Mouse (Mus musculus): ENCODE measurements around the gene Spink4. TPM values are rescaled to one million over a fixed set of nuclear protein-coding genes. Genes with fewer than 3 reads are reported as not detected.

Spink4 gene
- polyA plus RNA-seq, 2 experiments, result 0.58 to 1.3 TPM

DNA sequence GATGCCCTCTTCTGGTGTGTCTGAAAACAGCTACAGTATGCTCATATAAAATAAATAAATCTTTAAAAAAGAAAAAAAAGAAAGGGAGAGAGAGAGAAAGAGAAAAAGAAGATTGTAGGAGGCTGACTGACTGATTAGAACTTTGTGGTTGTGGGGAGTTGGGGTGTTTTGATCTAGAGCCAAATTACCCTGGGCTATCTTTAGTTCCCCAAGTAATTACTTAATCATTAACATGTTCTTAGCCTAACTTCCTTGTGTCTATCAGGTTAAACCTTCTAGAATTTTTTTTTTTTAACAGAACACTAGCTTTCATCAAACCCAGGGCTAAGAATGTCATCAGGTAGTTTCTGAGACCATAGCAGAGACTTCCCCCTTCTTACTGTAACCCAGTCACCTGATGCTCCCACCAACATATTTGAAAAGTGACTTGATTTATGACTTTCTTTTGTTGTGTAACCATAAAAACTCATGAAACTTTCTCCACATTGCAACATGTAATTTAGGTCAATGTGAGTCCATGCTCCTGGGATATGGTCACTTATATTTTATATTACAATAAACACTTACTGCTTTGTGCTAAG, 5.5 kb upstream of the Spink4 start:
- Histone ChIP-seq H3K9ac (replicated peaks) (no peak overlapping the region), H3K4me1 (replicated peaks; ENCODE audit: control insufficient read depth in 2 of 2, insufficient read depth in 2 of 2, low read length in 1 of 2) (peaks cover 0 to 1% of the 10 kb centered on the region in 2 experiments; a peak in 2 of 4 replicates), H3K4me3 (ENCODE audit: insufficient read depth in 1 of 2, low read depth in 2 of 2, low read length in 2 of 2) (no peak overlapping the region), H3K9me3 (ENCODE audit: control insufficient read depth, low read length) (no peaks in the 10 kb centered on the region), H3K4me2 (ENCODE audit: low read depth) (no peak overlapping the region), H3K27ac (no peak overlapping the region), H3K36me3 (replicated peaks; ENCODE audit: control insufficient read depth, insufficient read depth, low read depth) (no peaks in the 10 kb centered on the region), H3K27me3 (ENCODE audit: control insufficient read depth, insufficient read depth, low read length) (no peaks in the 10 kb centered on the region)
- TF ChIP-seq EP300 (IDR thresholded peaks at IDR 0.05; ENCODE audit: low read depth), result no peak
- no peak for TF ChIP-seq CTCF (IDR thresholded peaks at IDR 0.05; ENCODE audit: low read depth)
- DNase-seq (ENCODE audit: low read depth in 3 of 3, low spot score in 3 of 3), result no peak
- ATAC-seq (ENCODE audit: insufficient read depth), result no peak

DNA sequence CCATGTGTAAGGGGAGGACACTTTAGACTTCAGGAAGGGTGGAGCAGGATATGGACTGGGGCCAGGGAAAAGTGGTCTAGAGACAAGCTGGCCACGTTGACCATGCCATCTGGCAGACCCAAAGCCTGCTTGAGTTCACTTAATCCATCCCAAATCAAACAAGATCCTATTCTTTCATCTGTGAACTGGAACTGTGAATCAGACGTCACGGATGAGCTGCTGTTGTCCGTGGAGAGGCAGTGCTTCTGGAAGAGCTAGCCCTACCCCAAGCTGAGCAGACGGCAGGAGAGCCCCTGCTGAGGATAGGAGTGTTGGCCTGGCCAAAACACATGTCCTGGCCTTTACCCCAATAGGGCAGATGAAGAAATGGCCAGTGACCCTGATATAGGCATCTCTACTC, 3.9 kb upstream of the Spink4 start:
- no peak overlapping the region for H3K27ac ChIP-seq
- 58% methylated on average over 5 of the region's 5 CpGs for WGBS (ENCODE audit: insufficient replicate concordance)
- H3K9me3 ChIP-seq (ENCODE audit: control insufficient read depth, low read length), result no peaks in the 10 kb centered on the region
- ATAC-seq (ENCODE audit: insufficient read depth), result no peak
- H3K36me3 ChIP-seq (replicated peaks; ENCODE audit: control insufficient read depth, insufficient read depth, low read depth), result no peaks in the 10 kb centered on the region
- no peak overlapping the region for H3K9ac ChIP-seq (replicated peaks)
- peaks cover 6 to 9% of the 10 kb centered on the region in 2 experiments for H3K4me1 ChIP-seq (replicated peaks; ENCODE audit: control insufficient read depth in 2 of 2, insufficient read depth in 2 of 2, low read length in 1 of 2)
- DNase-seq (ENCODE audit: low read depth in 3 of 3, low spot score in 3 of 3), result no peak
- H3K4me2 ChIP-seq (ENCODE audit: low read depth), result no peak overlapping the region
- TF ChIP-seq EP300 (IDR thresholded peaks at IDR 0.05; ENCODE audit: low read depth) (no peak), CTCF (IDR thresholded peaks at IDR 0.05; ENCODE audit: low read depth) (no peak)
- no peaks in the 10 kb centered on the region for H3K27me3 ChIP-seq (ENCODE audit: control insufficient read depth, insufficient read depth, low read length)
- no peak overlapping the region for H3K4me3 ChIP-seq (ENCODE audit: insufficient read depth in 1 of 2, low read depth in 2 of 2, low read length in 2 of 2)

GRCm38 (mm10) chr4:40916592-40917155, 3.2 kb upstream of the Spink4 start:
- Histone ChIP-seq H3K9ac (replicated peaks) (no peak overlapping the region), H3K36me3 (replicated peaks; ENCODE audit: control insufficient read depth, insufficient read depth, low read depth) (no peaks in the 10 kb centered on the region), H3K4me3 (ENCODE audit: insufficient read depth in 1 of 2, low read depth in 2 of 2, low read length in 2 of 2) (no peak overlapping the region), H3K9me3 (ENCODE audit: control insufficient read depth, low read length) (no peaks in the 10 kb centered on the region), H3K4me1 (replicated peaks; ENCODE audit: control insufficient read depth in 2 of 2, insufficient read depth in 2 of 2, low read length in 1 of 2) (peaks cover 6 to 9% of the 10 kb centered on the region in 2 experiments), H3K4me2 (ENCODE audit: low read depth) (no peak overlapping the region), H3K27me3 (ENCODE audit: control insufficient read depth, insufficient read depth, low read length) (no peaks in the 10 kb centered on the region), H3K27ac (no peak overlapping the region)
- WGBS (ENCODE audit: insufficient replicate concordance), result 80% methylated on average over 7 of the region's 7 CpGs
- no peak for ATAC-seq (ENCODE audit: insufficient read depth)
- TF ChIP-seq EP300 (IDR thresholded peaks at IDR 0.05; ENCODE audit: low read depth) (no peak), CTCF (IDR thresholded peaks at IDR 0.05; ENCODE audit: low read depth) (peak; percentile 65)
- no peak for DNase-seq (ENCODE audit: low read depth in 3 of 3, low spot score in 3 of 3)

- DNase-seq (ENCODE audit: low read depth in 3 of 3, low spot score in 3 of 3), result no peak
- no peaks in the 10 kb centered on the region for H3K36me3 ChIP-seq (replicated peaks; ENCODE audit: control insufficient read depth, insufficient read depth, low read depth)
- H3K9ac ChIP-seq (replicated peaks), result no peak overlapping the region
- 58% methylated on average over 2 of the region's 2 CpGs for WGBS (ENCODE audit: insufficient replicate concordance)
- no peak overlapping the region for H3K27ac ChIP-seq
- TF ChIP-seq CTCF (IDR thresholded peaks at IDR 0.05; ENCODE audit: low read depth), result no peak
- TF ChIP-seq EP300 (IDR thresholded peaks at IDR 0.05; ENCODE audit: low read depth), result no peak
- ATAC-seq (ENCODE audit: insufficient read depth), result no peak
- H3K4me2 ChIP-seq (ENCODE audit: low read depth), result no peak overlapping the region
- no peak overlapping the region for H3K4me3 ChIP-seq (ENCODE audit: insufficient read depth in 1 of 2, low read depth in 2 of 2, low read length in 2 of 2)
- H3K27me3 ChIP-seq (ENCODE audit: control insufficient read depth, insufficient read depth, low read length), result no peaks in the 10 kb centered on the region
- H3K4me1 ChIP-seq (replicated peaks; ENCODE audit: control insufficient read depth in 2 of 2, insufficient read depth in 2 of 2, low read length in 1 of 2), result peaks cover 6 to 9% of the 10 kb centered on the region in 2 experiments
- no peaks in the 10 kb centered on the region for H3K9me3 ChIP-seq (ENCODE audit: control insufficient read depth, low read length)
Measured at GRCm38 (mm10) chr4:40920576-40920975, 724 bp downstream of the Spink4 start.

DNA sequence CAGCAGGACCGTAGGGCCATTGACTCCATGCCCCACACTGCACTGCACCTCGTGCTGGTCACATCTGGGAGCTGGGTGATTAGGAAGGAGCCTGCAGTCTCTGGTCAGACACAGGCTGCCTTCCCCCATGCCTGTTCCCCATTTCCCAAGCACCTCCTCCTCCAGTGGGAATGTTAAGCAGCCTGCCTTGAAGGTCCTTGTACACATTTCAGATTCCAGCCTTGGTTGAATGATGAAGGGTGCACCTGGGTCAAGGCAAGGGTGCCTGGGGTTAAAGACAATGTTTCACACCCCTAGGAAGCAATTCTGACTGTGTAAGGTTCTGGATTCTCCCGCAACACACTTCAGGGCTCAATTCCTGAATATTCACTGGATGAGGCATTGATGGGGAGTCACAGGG, 1.4 kb downstream of the Spink4 start:
- Histone ChIP-seq H3K9ac (replicated peaks) (no peak overlapping the region), H3K36me3 (replicated peaks; ENCODE audit: control insufficient read depth, insufficient read depth, low read depth) (no peaks in the 10 kb centered on the region), H3K27me3 (ENCODE audit: control insufficient read depth, insufficient read depth, low read length) (no peaks in the 10 kb centered on the region), H3K4me1 (replicated peaks; ENCODE audit: control insufficient read depth in 2 of 2, insufficient read depth in 2 of 2, low read length in 1 of 2) (peaks cover 6 to 9% of the 10 kb centered on the region in 2 experiments), H3K27ac (no peak overlapping the region), H3K9me3 (ENCODE audit: control insufficient read depth, low read length) (no peaks in the 10 kb centered on the region), H3K4me2 (ENCODE audit: low read depth) (no peak overlapping the region), H3K4me3 (ENCODE audit: insufficient read depth in 1 of 2, low read depth in 2 of 2, low read length in 2 of 2) (no peak overlapping the region)
- ATAC-seq (ENCODE audit: insufficient read depth) (no peak), DNase-seq (ENCODE audit: low read depth in 3 of 3, low spot score in 3 of 3) (no peak)
- 51% methylated on average over 3 of the region's 3 CpGs for WGBS (ENCODE audit: insufficient replicate concordance)
- TF ChIP-seq CTCF (IDR thresholded peaks at IDR 0.05; ENCODE audit: low read depth) (no peak), EP300 (IDR thresholded peaks at IDR 0.05; ENCODE audit: low read depth) (no peak)
